Mouse (Mus musculus) kidney, postnatal 0 days (tissue): ENCODE results near the gene Olfr39. TPM values are rescaled to one million over a fixed set of nuclear protein-coding genes. Genes with fewer than 3 reads are reported as not detected.
"Not testable (repeated sequence)": the region's sequence is repeated elsewhere in the genome, so short reads cannot be mapped to it uniquely, and the experiment has no call there.

ENCODE experiments used
- ATAC-seq: fragments of 200-750 bp; cut with Nextera tagmentation; replicated peaks from 2 replicates; pipeline ENCODE4 v1.8.0; 2017; ENCODE audit warnings: low read depth, moderate number of reproducible peaks, moderate TSS enrichment, moderate library complexity; ENCODE audit not compliant: low FRiP score
- DNase-seq: peaks from one replicate; pipeline ENCODE4 v3.0.0-alpha.2; 2016; ENCODE audit warnings: low spot score
- H3K27ac ChIP-seq: fragments of 300-500 bp; sonication (generic); 2 replicates; pipeline ENCODE4 v1.5.1; 2014; ENCODE audit warnings: mild to moderate bottlenecking
- H3K27me3 ChIP-seq: fragments of 300-500 bp; sonication (generic); 2 replicates; pipeline ENCODE4 v1.6.1; 2014; ENCODE audit warnings: low read length, mixed read lengths; ENCODE audit not compliant: insufficient read depth
- H3K36me3 ChIP-seq: fragments of 300-500 bp; sonication (generic); 2 replicates; pipeline ENCODE4 v1.6.1; 2014; ENCODE audit warnings: low read length, mixed read lengths; ENCODE audit not compliant: insufficient read depth
- H3K4me1 ChIP-seq: fragments of 300-500 bp; sonication (generic); replicated peaks from 2 replicates; pipeline ENCODE4 v1.6.1; 2014; ENCODE audit warnings: antibody characterized with exemption, low read length, mixed read lengths; ENCODE audit not compliant: insufficient read depth
- H3K4me2 ChIP-seq: fragments of 300-500 bp; sonication (generic); 2 replicates; pipeline ENCODE4 v1.6.1; 2014; ENCODE audit warnings: mild to moderate bottlenecking, low read length, moderate library complexity, mixed read lengths
- H3K4me3 ChIP-seq: fragments of 300-500 bp; sonication (generic); replicated peaks from 2 replicates; pipeline ENCODE4 v1.5.1; 2014; ENCODE audit warnings: low read depth, low read length
- H3K9ac ChIP-seq: fragments of 300-500 bp; sonication (generic); 2 replicates; pipeline ENCODE4 v1.6.1; 2014; ENCODE audit warnings: low read depth, low read length
- H3K9me3 ChIP-seq: fragments of 300-500 bp; sonication (generic); replicated peaks from 2 replicates; pipeline ENCODE4 v1.6.1; 2016; ENCODE audit warnings: low read length, inconsistent platforms, mixed read lengths
- CTCF ChIP-seq: IDR thresholded peaks from 2 replicates; pipeline ENCODE4 v1.5.1; 2016; ENCODE audit warnings: antibody characterized with exemption, low read depth, mild to moderate bottlenecking, moderate library complexity
- WGBS: fragments of 180-500 bp; shearing (Covaris S2); extraction: QIAGEN DNeasy Blood & Tissue Kit; methylation state at CpG from one replicate; pipeline ENCODE4 v1.1.7; 2014; 5-methylcytosine and 5-hydroxymethylcytosine counted together
- polyA plus RNA-seq: library from polyadenylated mRNA; unstranded; fragments of >200 nt; fragmentation: Nextera tagmentation; extraction: Ambion mirVana; gene quantifications from 2 replicates; pipeline ENCODE4 v1.2.1, GENCODE M21; 2015

The Olfr39 gene
- polyA plus RNA-seq: not detected in 2 replicates

- no peak for ATAC-seq
- Histone ChIP-seq H3K27ac (no peak within 1 kb of the TSS), H3K9me3 (no peaks in the 10 kb centered on the region), H3K4me3 (no peak within 1 kb of the TSS), H3K9ac (no peak within 1 kb of the TSS), H3K4me1 (no peaks in the 10 kb centered on the region), H3K36me3 (no peaks in the 10 kb centered on the region), H3K27me3 (no peaks in the 10 kb centered on the region), H3K4me2 (no peak within 1 kb of the TSS)
- 82% methylated on average over 1 of the region's 1 CpGs for WGBS
- TF ChIP-seq CTCF: no peak
- no peak for DNase-seq
Measured at GRCm38 (mm10) chr9:20282051-20282450, at the start of gene Olfr39. Gene Olfr39, plus strand, starts transcription at chr9:20282351.

GRCm38 (mm10) chr9:20236819-20237218 lies 45.3 kb upstream of the Olfr39 start, which contains the start of gene Olfr872:
Gene Olfr872, plus strand, starts transcription at chr9:20237119.
- Histone ChIP-seq H3K9ac (no peak within 1 kb of the TSS), H3K4me2 (no peak within 1 kb of the TSS), H3K4me1 (no peaks in the 10 kb centered on the region), H3K9me3 (no peaks in the 10 kb centered on the region), H3K4me3 (no peak within 1 kb of the TSS), H3K36me3 (no peaks in the 10 kb centered on the region), H3K27me3 (no peaks in the 10 kb centered on the region), H3K27ac (no peak within 1 kb of the TSS)
- no peak for ATAC-seq
- DNase-seq: no peak
- TF ChIP-seq CTCF: no peak

DNA sequence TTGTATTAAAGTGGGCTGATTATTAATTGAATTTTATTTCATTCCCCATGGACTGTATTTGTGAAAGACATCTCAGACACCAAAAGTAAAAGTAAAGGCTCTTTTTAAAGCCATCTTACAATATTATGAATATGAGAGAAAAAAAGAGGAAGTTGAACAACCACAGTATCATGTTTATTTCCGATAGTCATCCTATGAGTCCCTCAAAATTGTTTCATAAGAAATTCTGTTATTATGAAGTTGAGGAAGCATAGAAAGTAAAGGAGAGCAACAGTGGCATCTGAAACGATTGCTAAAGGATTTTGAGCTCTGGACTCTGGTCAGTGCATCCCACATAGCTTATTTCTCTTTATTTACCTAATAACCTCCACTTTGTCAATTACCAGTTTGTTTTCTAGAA lies 44.8 kb upstream of the Olfr39 start:
- no peaks in the 10 kb centered on the region for H3K4me1 ChIP-seq
- H3K27me3 ChIP-seq: no peaks in the 10 kb centered on the region
- H3K36me3 ChIP-seq: no peaks in the 10 kb centered on the region
- no peak for ATAC-seq
- 73% methylated on average over 2 of the region's 2 CpGs for WGBS
- H3K4me3 ChIP-seq: no peak overlapping the region
- TF ChIP-seq CTCF: no peak
- no peak overlapping the region for H3K9ac ChIP-seq
- H3K4me2 ChIP-seq: no peak overlapping the region
- no peak for DNase-seq
- H3K9me3 ChIP-seq: no peaks in the 10 kb centered on the region
- no peak overlapping the region for H3K27ac ChIP-seq

- DNase-seq, H3K4me2 ChIP-seq, H3K9me3 ChIP-seq, H3K9ac ChIP-seq, H3K27ac ChIP-seq, H3K27me3 ChIP-seq, H3K36me3 ChIP-seq, ATAC-seq, H3K4me3 ChIP-seq, H3K4me1 ChIP-seq: not testable (repeated sequence)
- 80% methylated on average over 5 of the region's 5 CpGs for WGBS
Measured at GRCm38 (mm10) chr9:20295562-20295961, 13.4 kb downstream of the Olfr39 start.

DNA sequence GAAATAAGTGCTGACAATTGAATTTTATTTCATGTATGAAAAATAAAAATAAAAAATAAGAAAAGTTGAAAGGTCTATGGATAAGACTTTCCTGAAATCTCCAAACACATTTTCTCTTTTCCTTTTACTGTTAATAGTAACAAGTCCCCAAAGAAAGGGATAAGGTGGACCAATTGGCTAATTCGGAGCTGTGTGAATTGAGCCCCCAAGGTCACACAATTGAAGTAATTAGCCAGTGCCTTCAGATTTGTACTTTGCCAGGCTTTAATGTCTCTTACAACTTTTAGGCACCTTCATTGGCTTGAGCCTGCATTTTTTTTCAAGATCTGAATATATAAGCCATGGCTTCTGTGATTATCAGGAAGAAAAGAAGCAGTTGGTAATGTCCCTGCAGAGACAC lies 16.1 kb downstream of the Olfr39 start, which contains the start of gene Olfr873:
Olfr873 (plus strand) TSS at position 301 of the 400 bp plus-strand sequence.
- H3K36me3 ChIP-seq: no peaks in the 10 kb centered on the region
- 77% methylated on average over 1 of the region's 1 CpGs for WGBS
- DNase-seq (no peak), ATAC-seq (no peak)
- H3K27ac ChIP-seq: no peak within 1 kb of the TSS
- H3K9me3 ChIP-seq: no peaks in the 10 kb centered on the region
- H3K9ac ChIP-seq: no peak within 1 kb of the TSS
- H3K27me3 ChIP-seq: no peaks in the 10 kb centered on the region
- no peak within 1 kb of the TSS for H3K4me3 ChIP-seq
- no peak within 1 kb of the TSS for H3K4me2 ChIP-seq
- no peaks in the 10 kb centered on the region for H3K4me1 ChIP-seq
- TF ChIP-seq CTCF: no peak

DNA sequence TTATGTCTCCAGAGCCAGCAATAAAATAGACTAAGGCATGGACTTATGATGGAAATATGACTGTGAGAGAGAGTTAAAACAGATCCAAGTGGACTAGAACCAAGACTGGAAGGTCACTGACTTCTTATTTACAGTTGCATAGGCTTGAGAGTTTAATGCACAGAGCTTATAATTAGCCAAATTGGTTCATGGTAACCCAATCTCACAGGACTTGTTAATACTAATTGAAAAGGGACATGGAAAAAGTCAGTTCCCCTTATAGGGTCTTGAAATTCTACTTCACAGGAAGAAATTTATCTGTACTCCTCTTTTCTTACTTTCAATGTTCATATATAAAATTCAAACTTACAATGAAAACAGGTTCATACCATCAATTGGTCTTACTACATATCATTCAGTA lies 53.8 kb downstream of the Olfr39 start, which contains the start of gene Olfr18:
Olfr18 (minus strand) TSS at position 101 of the 400 bp plus-strand sequence.
- H3K4me3 ChIP-seq: no peak within 1 kb of the TSS
- no peaks in the 10 kb centered on the region for H3K36me3 ChIP-seq
- no peaks in the 10 kb centered on the region for H3K9me3 ChIP-seq
- TF ChIP-seq CTCF: no peak
- ATAC-seq (no peak), DNase-seq (no peak)
- no peak within 1 kb of the TSS for H3K27ac ChIP-seq
- no peaks in the 10 kb centered on the region for H3K27me3 ChIP-seq
- no peak within 1 kb of the TSS for H3K4me2 ChIP-seq
- H3K9ac ChIP-seq: no peak within 1 kb of the TSS
- no peaks in the 10 kb centered on the region for H3K4me1 ChIP-seq

Other genes starting within 250 kb of the Olfr39 start
- gene Olfr867, start 224.8 kb upstream of the Olfr39 start, polyA plus RNA-seq: not detected in 2 replicates
- gene Olfr868, start 183.7 kb upstream of the Olfr39 start, polyA plus RNA-seq: not detected in 2 replicates
- not detected in 2 replicates for gene Olfr869, start 153.3 kb upstream of the Olfr39 start, polyA plus RNA-seq
- not detected in 2 replicates for gene Olfr870, start 108.3 kb upstream of the Olfr39 start, polyA plus RNA-seq
- not detected in 2 replicates for gene Olfr871, start 70.1 kb upstream of the Olfr39 start, polyA plus RNA-seq
- gene Olfr872, start 45.2 kb upstream of the Olfr39 start, polyA plus RNA-seq: not detected in 2 replicates
- not detected in 2 replicates for gene Olfr873, start 16.2 kb downstream of the Olfr39 start, polyA plus RNA-seq
- gene Olfr18, start 53.7 kb downstream of the Olfr39 start, polyA plus RNA-seq: not detected in 2 replicates
- 46.2 and 60.2 TPM in 2 replicates for gene Zfp560, start 102.8 kb downstream of the Olfr39 start, polyA plus RNA-seq
- gene Zfp26, start 177.8 kb downstream of the Olfr39 start, polyA plus RNA-seq: 13.5 and 15.3 TPM in 2 replicates
- 18.2 and 19.3 TPM in 2 replicates for gene Zfp426, start 210.4 kb downstream of the Olfr39 start, polyA plus RNA-seq
- 58.0 and 63.0 TPM in 2 replicates for gene Zfp266, start 239.1 kb downstream of the Olfr39 start, polyA plus RNA-seq